Mouse (Mus musculus) megakaryocyte, adult 5-6 weeks (primary cell): ENCODE measurements around the gene Sorcs2. TPM values are rescaled to one million over a fixed set of nuclear protein-coding genes. Genes with fewer than 3 reads are reported as not detected.
"Not testable (repeated sequence)": the region's sequence is repeated elsewhere in the genome, so short reads cannot be mapped to it uniquely, and the experiment has no call there.

ENCODE experiments used
- ATAC-seq: 2 replicates; pipeline ENCODE4 v1.8.0; 2016; ENCODE audit warnings: mild to moderate bottlenecking, inconsistent platforms; ENCODE audit not compliant: poor library complexity, severe bottlenecking
- total RNA-seq, 2 experiments: library from RNA; stranded (forward) in 1 of 2; stranded (reverse) in 1 of 2; fragments of 153-499, 151-499 nt in 1 of 2; fragments of 221-1000, 200-1000 nt in 1 of 2; gene quantifications; 2 replicates each; pipeline versions ENCODE4 v1.2.3 to v1.2.4; 2015 to 2017

Gene Sorcs2
- total RNA-seq, 2 experiments from 2014 or later: 0.22 TPM; not detected in 1

DNA sequence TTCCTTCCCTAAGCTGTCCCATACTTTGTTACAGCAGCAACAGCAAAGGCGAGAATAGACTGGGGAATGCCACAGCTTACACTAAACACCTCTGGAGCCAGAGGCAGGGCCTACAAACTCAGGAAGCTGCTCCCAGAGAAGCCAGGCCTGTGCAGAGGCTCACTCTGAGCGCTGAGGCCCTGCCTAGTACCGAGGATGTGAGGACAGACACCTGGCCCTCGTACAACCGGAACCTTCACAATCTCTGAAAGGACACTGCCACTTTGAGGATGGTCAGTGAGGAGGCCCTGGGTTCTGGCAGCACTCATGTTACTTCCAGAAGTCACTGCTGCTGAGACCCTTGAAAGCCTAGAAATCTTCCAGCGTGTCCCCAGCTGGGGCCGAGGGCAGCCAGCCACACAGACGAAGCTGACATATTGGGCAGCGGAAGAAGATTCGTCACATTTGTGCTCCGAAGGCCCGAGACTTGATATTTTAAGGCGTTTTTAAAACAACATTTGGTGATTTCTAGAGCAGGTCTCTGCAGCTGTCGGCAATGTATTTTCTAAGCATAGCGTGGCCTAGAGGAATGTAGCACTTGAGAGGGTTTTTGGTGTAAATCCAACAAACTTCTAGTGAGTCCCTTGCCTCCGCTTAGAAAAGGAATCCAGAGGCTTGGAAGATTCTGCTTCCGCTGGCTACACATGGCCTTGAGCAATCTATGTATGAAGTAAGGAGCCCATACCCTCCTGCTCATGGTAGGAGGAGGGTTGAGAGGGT lies 145.0 kb downstream of the Sorcs2 start:
- no peak for ATAC-seq

DNA sequence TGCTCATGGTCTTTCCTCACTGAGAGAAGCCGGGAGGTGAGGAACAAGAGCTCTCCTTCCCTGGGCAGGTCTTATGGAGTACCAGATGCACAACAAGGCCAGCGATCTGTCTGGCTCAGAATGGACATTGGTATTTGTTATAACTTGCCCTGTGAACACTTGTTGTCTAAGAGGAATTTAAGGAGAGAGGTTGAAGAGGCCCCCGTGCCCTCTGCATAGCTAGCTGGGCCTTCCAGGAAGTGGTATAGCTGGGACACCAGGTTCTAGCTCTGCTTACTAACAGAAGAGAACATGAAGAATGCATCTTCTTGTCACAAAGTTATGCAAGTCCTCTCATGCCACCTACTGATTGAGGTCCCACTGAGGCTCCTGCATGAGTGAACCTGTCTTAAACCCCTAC lies 149.9 kb downstream of the Sorcs2 start:
- no peak for ATAC-seq

DNA sequence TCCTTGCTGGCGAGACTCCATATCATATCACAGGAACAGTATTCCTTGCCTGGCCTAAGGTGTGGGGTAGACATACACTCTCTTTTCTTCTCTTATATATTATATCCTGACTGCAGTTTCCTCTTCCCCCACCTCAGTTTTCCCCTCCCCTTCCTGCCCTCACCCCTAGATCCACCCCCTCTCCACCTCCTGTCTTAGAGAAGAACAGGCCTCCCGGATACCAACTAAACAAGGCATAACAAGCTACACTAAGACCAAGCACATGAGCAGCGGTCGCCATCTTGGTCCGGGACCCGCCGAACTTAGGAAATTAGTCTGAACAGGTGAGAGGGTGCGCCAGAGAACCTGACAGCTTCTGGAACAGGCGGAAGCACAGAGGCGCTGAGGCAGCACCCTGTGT lies 160.4 kb downstream of the Sorcs2 start:
- ATAC-seq: not testable (repeated sequence)

DNA sequence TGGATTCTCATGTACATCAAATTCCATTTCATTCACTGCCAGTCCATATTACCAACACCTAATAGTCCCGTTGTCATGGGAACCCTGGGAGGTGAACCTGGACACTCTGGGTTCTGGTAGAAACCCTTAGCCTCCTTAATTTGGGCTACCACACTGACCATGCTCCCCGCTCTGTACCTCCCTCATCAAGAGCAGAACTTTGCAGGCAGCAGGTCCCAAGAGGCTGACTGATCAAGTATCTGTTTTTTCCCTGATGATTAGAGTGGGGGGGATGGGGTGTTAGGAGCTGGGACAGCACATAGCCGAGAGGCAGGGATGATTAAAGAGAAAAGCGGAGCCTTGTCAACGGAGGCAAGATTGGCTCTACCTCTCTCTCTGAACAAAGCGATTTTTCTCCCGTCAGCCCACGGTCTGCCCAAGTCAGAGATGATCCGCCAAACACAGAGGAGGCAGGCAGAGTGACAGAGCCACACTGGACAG lies 167.6 kb downstream of the Sorcs2 start:
- ATAC-seq: no peak

DNA sequence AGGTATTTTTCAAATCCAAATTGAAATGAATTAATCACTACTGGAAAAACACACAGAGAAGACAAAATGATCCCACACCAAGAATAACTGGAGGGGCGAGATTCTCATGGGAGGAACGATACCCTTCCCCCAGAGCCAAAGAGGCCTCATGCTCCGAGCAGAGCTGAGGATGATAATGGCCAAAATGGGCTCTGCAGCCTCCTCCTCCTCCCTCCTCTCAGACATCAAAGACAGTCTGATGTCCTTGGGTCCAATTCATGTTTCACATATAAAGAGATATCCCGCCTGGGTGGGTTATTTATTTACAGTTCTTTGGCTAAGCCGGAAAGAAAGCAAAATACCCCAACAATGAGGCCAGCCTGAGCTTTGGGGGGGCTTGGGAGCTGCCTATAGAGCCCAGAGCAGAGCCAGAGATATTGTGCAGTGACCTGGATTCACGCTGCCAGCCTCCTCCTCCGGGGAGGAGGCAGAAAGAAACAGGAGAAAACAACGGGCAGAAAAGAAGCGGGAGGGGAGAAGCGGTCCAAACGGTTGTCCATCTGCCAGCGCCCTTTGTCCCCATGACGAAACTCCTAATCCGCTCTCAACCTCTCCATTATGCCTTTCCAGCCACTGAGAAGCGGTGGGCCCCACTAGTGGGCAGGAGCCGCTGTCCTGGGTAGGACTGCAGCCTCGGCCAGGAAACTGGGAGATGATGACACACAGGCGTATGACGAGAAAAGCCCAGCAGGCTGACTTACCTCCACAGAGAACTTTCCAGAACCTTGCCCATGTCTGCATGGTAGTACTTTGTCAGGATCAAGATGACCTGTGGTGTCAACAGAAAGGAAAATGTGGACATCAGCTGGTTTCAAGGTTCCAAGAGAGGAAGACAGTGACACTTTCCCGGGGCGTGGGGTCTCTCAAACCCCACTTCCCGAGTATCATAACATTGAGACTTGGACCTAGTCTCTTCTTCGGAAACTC lies 169.3 kb downstream of the Sorcs2 start:
- no peak for ATAC-seq

DNA sequence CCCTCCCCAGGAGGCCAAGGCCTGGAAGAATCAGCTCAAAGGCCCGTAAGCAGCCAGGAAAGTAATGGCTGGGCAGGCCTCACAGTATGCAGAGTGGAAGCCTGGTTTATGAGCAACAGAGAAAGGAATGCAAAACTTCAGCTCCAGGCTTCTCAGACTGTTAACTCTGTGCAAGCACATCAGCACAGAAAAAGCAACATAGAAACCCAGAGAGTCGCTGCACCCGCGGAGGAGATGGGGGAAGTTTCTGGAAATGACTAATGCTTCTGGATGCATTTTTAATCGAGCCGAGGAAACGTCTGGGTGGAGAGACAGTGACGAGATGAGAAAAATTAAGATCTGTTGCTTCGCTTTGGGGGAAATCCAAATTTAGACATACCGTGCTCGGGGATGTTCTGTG lies 171.6 kb downstream of the Sorcs2 start:
- ATAC-seq: no peak

DNA sequence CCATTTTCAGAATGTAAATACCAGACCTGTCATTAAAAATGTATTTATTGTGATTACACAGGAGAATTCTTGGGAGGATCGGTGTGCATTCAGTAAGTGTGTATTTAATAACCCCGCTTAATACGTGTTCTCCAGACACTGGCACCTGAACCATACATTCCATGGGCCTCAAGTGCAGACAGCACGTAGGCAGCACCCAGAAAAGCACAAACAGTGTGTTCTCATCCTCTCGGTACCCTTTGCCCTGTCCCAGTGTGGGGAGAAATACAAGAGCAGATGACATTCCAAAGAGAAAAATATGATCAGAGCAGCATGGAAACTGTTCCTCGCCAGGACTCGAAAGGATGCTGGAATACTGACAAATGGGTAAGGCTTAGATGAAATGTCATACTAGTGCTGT lies 172.1 kb downstream of the Sorcs2 start:
- ATAC-seq: no peak

DNA sequence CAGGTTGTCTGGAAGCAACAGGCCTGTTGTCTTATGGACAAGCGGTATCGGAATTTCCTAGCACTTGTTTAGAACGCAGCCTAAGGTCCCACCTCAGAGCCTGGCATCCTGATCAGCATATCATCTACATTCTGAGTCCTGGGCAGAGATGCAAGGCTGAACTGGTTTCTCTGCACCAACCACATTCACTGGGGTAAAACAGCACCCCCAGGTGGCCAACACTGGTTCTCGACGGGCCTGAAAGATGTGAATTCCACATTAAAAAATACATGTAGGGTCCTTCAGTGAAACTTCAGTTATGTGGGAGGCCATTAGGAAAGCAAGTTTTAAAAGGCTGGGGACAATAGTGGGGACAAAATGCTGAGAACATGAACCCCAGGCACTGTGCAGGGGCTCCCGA lies 174.2 kb downstream of the Sorcs2 start:
- no peak for ATAC-seq

DNA sequence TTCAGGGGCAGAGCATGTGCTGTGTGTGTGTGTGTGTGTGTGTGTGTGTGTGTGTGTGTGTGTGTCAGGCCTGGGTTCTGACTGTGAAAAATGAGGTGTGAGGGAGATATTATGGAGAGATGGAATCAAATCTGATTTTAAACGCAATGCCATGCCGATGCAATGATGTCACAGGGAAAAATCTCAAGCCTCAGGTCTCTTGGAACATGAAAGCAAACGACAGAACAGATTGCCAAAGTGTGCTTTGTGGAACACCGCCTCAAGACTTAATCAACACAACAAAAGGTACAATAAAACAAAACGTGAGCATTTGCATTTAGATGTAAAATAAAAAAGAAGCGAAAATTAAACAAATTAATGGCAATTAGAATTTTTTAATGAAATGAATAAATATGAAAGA lies 177.3 kb downstream of the Sorcs2 start:
- no peak for ATAC-seq

DNA sequence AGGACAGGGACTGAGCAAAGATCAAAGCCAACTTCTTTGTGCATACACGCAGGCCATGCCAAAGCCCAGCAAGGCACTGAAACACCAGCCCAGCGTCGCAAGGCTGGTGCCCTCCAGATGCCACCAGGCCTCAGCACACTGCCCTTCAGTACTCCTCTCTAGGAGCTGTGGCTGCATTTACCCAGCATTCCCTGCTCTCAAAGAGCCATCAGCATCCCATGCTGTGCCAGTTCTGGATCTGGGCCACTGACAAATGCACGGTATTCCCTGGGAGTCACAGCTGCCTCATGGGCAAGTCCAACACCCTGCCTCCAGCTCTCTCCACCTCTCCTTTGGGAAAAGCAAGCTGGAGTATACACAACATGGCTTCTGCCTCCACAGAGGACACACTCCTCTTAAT lies 177.8 kb downstream of the Sorcs2 start:
- ATAC-seq: no peak

DNA sequence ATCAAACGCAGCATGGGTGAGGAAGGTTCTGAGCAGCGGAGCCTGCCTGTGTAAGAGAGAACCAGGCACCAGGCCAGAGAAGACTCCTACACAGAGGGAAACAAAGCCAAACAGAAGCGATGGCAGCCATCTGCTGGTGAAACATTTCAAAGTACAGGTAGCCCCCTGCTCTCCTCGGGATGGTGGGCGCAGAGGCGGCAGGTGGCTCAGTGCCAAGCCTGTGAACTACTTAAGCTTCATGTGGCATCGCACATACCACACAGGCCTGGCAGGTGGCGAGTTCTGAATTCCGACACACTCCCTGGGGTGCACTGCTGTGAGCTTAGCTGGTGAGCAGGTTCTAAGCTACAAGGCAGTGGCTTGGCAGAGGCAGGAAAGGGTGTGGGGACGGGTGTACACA lies 184.6 kb downstream of the Sorcs2 start:
- ATAC-seq: no peak

DNA sequence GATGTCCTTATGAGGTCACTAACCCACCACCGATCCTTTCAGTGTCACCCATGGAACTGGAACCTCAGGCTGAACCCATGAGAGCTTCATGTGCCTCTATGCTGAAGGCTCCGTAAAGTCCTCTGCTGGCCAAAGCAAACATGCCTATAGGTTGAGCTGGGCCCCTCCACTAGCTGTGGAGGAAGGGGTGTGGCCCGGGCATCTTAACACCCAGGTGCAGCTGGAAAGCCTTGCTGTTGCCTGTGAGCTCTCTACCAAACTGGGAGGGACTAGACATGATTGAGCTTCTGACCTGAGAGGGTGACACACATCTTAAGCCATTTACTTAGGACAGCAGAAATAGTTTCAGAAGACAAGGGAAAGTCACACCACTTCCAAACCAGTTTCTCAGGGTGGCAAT lies 189.1 kb downstream of the Sorcs2 start:
- ATAC-seq: no peak

DNA sequence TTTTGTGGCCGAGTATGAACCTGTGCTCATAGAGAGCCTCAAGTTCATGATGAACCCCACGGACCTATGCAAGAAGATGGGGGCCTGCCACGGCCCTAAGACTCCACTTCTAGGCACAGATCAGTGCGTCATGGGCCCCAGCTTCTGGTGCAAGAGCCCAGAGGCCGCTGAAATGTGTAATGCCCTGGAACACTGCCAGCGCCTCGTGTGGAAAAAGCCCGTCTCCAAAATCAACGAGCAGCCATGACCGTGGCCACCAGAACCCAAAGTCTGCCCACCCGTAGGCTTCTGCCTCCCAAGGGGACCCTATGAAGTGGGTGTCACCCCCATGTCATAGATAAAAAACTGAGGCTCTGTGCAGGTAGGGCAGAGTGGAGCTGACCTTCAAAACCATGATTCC lies 192.5 kb downstream of the Sorcs2 start:
- no peak for ATAC-seq

DNA sequence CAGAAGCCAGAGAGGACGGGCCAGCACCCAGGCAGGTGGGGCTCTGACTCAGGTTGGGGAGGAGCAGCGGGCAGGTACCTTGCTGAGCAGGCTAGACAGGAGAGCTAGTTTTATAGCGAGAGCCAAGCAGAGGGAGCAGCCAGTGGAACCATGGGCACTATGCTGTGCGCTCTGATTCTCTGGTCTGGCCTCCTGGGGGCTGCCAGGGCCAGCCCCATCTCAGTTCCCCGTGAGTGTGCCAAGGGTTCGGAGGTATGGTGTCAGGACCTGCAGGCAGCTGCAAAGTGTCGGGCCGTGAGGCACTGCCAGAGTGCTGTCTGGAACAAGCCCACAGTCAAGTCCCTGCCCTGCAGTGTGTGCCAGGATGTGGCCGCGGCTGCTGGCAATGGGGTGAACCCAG lies 194.0 kb downstream of the Sorcs2 start, which contains the start of gene Psapl1:
TSS of gene Psapl1 (plus strand) at position 106 of the 400 bp plus-strand sequence.
- ATAC-seq: no peak

DNA sequence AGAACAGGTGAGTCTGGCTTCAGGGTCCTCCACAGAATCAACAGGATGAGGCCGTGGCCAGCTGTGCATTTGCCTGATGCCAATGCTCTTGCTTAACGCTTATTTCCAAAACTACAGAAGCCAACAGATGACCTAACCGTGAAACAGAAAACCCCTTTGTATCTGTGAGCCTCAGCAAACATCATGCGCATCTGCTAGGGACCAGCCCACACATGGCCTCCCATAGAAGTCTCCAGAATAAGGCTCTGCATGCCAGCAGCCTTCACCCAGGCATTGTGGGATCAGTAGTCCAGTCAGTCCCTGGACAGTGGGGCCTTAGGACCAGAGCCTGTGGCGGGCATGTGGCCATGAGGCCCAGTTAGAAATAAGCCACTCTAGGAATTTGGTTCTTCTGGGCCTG lies 194.5 kb downstream of the Sorcs2 start:
- no peak for ATAC-seq

DNA sequence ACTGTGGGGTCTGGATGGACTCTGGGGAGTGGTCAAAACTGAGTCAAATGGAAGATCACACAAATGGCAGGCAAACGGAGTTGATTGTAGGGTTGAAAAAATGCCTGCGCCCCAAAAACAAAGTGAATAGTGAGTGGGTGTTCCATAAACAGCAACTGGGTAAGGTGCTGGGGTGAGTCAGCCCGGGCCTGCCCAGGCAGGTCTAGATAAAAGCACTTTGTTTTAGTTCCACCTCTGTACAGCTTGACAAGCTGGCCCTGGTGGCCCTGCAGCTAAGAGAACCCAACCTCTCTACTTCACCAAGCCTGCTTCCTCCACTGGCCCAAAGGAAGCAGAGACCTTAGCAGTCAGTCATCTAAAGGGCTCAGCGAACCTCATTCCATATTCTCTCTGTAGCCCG lies 195.2 kb downstream of the Sorcs2 start:
- no peak for ATAC-seq

DNA sequence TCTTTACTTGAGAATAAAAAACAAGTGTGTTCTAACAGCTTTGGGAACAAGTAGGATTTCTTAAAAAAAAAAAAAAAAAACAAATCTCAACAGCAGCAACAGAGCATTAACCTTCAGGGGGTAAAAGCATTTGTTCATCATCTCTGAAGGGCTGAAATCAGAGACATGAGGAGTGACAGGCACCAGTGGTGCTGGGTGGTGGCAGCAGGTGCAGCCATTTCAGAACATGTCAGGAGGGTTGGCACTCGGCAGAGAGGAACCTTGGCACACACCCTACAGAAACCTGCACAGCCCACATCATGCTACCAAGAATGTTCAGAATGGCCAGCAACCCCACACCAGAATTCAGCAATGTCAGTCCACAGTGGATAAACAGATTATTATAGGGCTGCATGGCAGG lies 198.4 kb downstream of the Sorcs2 start:
- ATAC-seq: no peak

DNA sequence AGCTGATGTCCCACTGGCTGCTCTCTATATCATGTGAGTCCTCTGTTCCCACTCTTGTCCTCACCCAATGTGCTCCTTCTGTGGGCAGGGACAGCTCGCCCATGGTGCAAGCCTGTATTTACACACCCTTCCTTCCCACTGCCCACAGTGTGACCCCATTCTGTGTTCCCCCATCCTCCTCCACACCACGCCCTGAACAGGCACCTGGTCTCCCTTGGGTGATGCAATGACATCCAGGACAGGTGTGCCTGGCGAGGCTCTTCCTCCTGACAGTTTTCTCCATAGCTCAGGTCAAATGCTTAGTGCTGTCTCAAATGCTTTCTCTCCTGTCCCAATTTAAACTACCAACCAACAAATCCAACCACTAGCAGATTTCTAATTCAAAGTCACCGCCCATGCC lies 202.5 kb downstream of the Sorcs2 start:
- ATAC-seq: no peak

DNA sequence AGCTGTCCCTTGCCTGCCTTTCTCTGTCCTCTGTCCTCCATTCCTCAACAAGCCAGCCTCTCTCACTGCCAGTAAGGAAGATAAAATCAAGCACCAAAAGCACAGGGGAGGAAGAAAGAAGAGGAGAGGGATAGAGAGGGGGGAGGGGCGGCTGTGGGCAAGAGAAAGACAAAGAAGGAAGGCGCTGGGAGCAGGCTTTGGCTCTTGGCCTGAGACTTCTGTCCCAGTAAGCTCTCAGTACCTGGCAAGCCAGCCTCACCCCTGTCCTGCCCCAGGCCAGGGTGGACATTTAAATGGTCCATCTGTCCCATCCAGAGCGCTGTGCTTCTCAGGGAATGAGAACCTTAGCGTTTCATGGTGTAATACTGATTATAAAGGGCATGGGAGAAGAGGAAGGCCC lies 203.3 kb downstream of the Sorcs2 start:
- no peak for ATAC-seq

DNA sequence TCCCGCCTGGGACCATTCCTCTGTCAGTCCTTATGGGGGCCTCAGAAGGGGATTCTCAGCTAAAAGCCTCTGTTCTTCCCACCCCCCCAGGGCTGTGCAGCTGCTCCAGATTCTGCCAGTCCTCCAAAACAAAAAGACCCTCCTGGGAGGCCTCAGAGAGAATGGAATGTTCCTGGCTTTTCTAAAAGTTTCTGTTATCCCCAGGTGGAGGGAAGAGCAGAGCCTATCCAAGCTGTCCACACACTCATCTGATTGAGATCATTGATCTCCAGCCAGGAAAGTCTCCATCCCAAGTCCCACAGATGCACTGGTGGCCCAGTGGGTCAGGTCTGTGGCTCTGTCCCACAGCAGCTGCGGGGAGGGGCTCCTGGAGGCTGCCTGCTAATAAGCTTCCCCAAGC lies 205.3 kb downstream of the Sorcs2 start:
- no peak for ATAC-seq

DNA sequence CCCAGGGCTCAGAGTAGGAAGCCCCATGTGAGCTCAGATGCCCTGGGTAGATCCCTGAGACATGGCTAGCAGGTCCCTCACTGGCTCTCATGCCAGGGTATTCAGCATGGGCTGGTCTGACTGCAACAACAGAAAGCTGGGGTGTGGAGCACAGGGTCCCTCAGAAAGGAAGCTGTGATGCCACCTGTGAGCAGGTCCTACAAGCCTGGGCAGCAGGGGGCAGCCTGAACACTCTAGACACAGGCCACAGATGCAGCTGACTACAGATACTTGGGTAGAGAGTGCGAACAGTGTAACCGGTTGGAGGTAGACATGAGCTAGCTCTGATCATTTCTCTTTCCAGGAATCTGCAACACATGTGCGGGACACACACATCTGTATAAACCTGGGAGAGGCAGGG lies 206.1 kb downstream of the Sorcs2 start:
- no peak for ATAC-seq

DNA sequence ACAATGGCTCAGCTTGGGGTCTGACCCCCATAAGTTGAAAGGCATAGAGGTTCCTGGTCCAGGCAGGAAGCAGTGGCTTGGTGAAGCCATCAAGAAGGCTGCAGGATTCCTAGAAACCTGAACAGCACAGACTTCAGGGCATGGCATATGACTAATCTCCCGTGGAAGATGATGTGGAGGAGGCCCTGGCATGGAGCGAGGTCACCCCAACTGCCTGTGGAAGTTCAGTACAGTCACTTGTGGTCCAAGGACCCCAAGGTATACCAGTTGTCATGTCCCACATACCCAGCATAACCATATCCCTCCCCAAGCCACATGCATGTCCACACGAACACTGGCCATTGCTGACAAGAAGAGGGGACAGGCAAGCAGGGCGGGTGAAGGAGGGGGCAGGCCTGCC lies 206.7 kb downstream of the Sorcs2 start:
- ATAC-seq: no peak
